Mouse (Mus musculus) embryonic facial prominence, embryonic 11.5 days (tissue): Measurements from ENCODE around the gene Bcar3. TPM values are rescaled to one million over a fixed set of nuclear protein-coding genes. Genes with fewer than 3 reads are reported as not detected.

Experiments used
- ATAC-seq: fragments of 200-750 bp; cut with Nextera tagmentation; replicated peaks from 2 replicates; pipeline ENCODE4 v1.8.0; 2017; ENCODE audit warnings: low read depth; ENCODE audit not compliant: insufficient number of reproducible peaks, low FRiP score, low TSS enrichment
- DNase-seq: peaks from one replicate; pipeline ENCODE4 v3.0.0-alpha.2; 2015; ENCODE audit warnings: low spot score
- H3K27ac ChIP-seq: fragments of 300-500 bp; sonication (generic); replicated peaks from 2 replicates; pipeline ENCODE4 v1.5.1; 2014; ENCODE audit warnings: mild to moderate bottlenecking, low read depth, low read length, control low read depth
- H3K27me3 ChIP-seq: fragments of 300-500 bp; sonication (generic); 2 replicates; pipeline ENCODE4 v1.6.1; 2014; ENCODE audit warnings: mild to moderate bottlenecking, low read length, moderate library complexity, mixed read lengths; ENCODE audit not compliant: control insufficient read depth, insufficient read depth
- H3K36me3 ChIP-seq: fragments of 300-500 bp; sonication (generic); replicated peaks from 2 replicates; pipeline ENCODE4 v1.6.1; 2014; ENCODE audit warnings: low read depth, mild to moderate bottlenecking, low read length, moderate library complexity, mixed read lengths; ENCODE audit not compliant: control insufficient read depth, insufficient read depth
- H3K4me1 ChIP-seq: fragments of 300-500 bp; sonication (generic); 2 replicates; pipeline ENCODE4 v1.6.1; 2014; ENCODE audit warnings: low read length, mixed read lengths; ENCODE audit not compliant: control insufficient read depth, insufficient read depth
- H3K4me2 ChIP-seq: fragments of 300-500 bp; sonication (generic); 2 replicates; pipeline ENCODE4 v1.6.1; 2014; ENCODE audit warnings: low read depth, mild to moderate bottlenecking, control low read depth, low read length, moderate library complexity
- H3K4me3 ChIP-seq: fragments of 300-500 bp; sonication (generic); 2 replicates; pipeline ENCODE4 v1.5.1; 2014; ENCODE audit warnings: low read depth, low read length, control low read depth
- H3K9ac ChIP-seq: fragments of 300-500 bp; sonication (generic); replicated peaks from 2 replicates; pipeline ENCODE4 v1.6.1; 2014; ENCODE audit warnings: mild to moderate bottlenecking, control low read depth, low read length
- H3K9me3 ChIP-seq: fragments of 300-500 bp; sonication (generic); replicated peaks from 2 replicates; pipeline ENCODE4 v1.6.1; 2016; ENCODE audit warnings: mild to moderate bottlenecking, low read length, inconsistent platforms, mixed read lengths; ENCODE audit not compliant: control insufficient read depth
- WGBS: fragments of 180-500 bp; shearing (Covaris S2); extraction: QIAGEN DNeasy Blood & Tissue Kit; methylation state at CpG from one replicate; pipeline ENCODE4 v1.1.7; 2014; 5-methylcytosine and 5-hydroxymethylcytosine counted together
- polyA plus RNA-seq: library from polyadenylated mRNA; unstranded; fragments of >200 nt; fragmentation: Nextera tagmentation; extraction: Ambion mirVana; gene quantifications from 2 replicates; pipeline ENCODE4 v1.2.1, GENCODE M21; 2014

Gene Bcar3
- polyA plus RNA-seq, 1 experiment from 2014 or later = 8.4 TPM

DNA sequence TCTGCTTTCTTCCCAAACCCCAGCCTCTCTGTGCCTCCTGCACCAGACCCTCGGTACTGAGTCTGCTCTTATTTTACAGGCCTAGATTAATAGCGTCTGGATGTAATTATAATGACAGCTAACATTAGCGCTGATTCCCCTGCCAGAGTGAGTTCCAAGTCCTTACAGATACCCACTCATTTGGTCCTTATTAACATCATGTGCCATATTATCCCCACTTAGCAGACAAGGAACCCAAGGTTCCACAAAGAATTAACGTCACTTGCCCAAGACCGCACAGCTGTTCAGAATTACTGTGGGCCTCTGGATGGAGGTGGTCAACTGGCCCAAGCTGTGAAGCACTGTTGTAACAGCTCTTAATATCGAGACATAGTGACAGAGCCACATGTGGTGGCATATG is 205.7 kb downstream of the Bcar3 start:
- ATAC-seq (peak; percentile 42; the same call in 1 of the 2 replicates), DNase-seq (peak; percentile 71)
- Histone ChIP-seq H3K9me3 (no peaks in the 10 kb centered on the region), H3K9ac (no peak overlapping the region), H3K27ac (no peak overlapping the region), H3K36me3 (no peaks in the 10 kb centered on the region), H3K4me3 (no peak overlapping the region), H3K27me3 (no peaks in the 10 kb centered on the region), H3K4me2 (no peak overlapping the region), H3K4me1 (no peaks in the 10 kb centered on the region)
- 39% methylated on average over 6 of the region's 6 CpGs for WGBS

- WGBS = 89% methylated on average over 9 of the region's 9 CpGs
These were observed 207.0 kb downstream of the Bcar3 start for GRCm38 (mm10) chr3:122500929-122501328.

DNA sequence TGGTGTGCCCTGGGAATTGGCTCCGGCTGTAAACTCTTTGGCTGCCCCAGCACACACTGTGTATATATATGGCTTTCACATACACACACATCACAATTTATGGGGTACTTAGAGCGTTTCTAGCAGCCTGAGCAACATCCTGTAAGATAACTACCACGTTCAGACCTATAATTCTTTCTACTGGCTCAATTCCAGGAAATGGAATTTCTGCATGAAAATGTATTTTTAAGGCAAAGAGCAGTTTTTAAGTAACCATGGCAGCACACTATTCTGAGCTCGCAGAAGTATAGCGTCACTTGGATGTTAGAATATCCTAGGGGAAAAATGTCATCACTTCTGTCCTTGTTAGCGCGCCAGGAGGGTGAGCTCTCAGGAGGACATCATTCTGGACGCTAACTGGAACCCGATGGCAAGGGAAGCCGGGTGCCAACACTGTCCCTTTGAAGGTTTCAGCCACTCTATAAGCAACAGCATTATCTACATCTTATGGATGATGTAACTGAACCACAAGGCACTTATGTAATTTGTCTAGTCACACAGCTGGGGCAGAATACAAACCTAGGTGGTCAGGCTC is 212.5 kb downstream of the Bcar3 start:
- H3K27ac ChIP-seq = no peak overlapping the region
- H3K4me2 ChIP-seq = no peak overlapping the region
- WGBS = 79% methylated on average over 10 of the region's 10 CpGs

More at GRCm38 (mm10) chr3:122500929-122501328, 207.0 kb downstream of the Bcar3 start:
- DNase-seq (no peak), ATAC-seq (no peak)
- H3K9me3 ChIP-seq = no peaks in the 10 kb centered on the region
- no peak overlapping the region for H3K9ac ChIP-seq
- no peaks in the 10 kb centered on the region for H3K36me3 ChIP-seq
- no peaks in the 10 kb centered on the region for H3K4me1 ChIP-seq
- H3K4me2 ChIP-seq = no peak overlapping the region
- H3K27ac ChIP-seq = no peak overlapping the region
- no peak overlapping the region for H3K4me3 ChIP-seq
- no peaks in the 10 kb centered on the region; the same call in 1 of the 2 replicates for H3K27me3 ChIP-seq

GRCm38 (mm10) chr3:122507826-122508225 is 213.9 kb downstream of the Bcar3 start:
- Histone ChIP-seq H3K27me3 (no peaks in the 10 kb centered on the region; the same call in 1 of the 2 replicates), H3K9ac (no peak overlapping the region), H3K9me3 (no peaks in the 10 kb centered on the region), H3K36me3 (no peaks in the 10 kb centered on the region), H3K4me3 (no peak overlapping the region), H3K4me1 (0 out of 2 replicates have a peak, but pooled peaks cover 2% of the 10 kb centered on the region), H3K4me2 (no peak overlapping the region), H3K27ac (no peak overlapping the region)
- no peak for ATAC-seq
- DNase-seq = no peak
- 91% methylated on average over 14 of the region's 14 CpGs for WGBS

More for the DNA sequence above, 212.5 kb downstream of the Bcar3 start:
- ATAC-seq (no peak), DNase-seq (no peak)
- H3K9ac ChIP-seq = no peak overlapping the region
- H3K4me3 ChIP-seq = no peak overlapping the region
- H3K9me3 ChIP-seq = no peaks in the 10 kb centered on the region
- H3K27me3 ChIP-seq = no peaks in the 10 kb centered on the region; the same call in 1 of the 2 replicates
- H3K36me3 ChIP-seq = no peaks in the 10 kb centered on the region
- 0 out of 2 replicates have a peak, but pooled peaks cover 2% of the 10 kb centered on the region for H3K4me1 ChIP-seq

- 0 out of 2 replicates have a peak, but pooled peaks cover 2% of the 10 kb centered on the region for H3K4me1 ChIP-seq
- H3K9me3 ChIP-seq = no peaks in the 10 kb centered on the region
- peak; percentile 82 for DNase-seq
- no peak overlapping the region for H3K27ac ChIP-seq
- no peaks in the 10 kb centered on the region; the same call in 1 of the 2 replicates for H3K27me3 ChIP-seq
- no peak overlapping the region for H3K4me3 ChIP-seq
- 21% methylated on average over 5 of the region's 5 CpGs for WGBS
- H3K9ac ChIP-seq = no peak overlapping the region; the same call in 1 of the 2 replicates
- ATAC-seq = peak; percentile 69
- no peaks in the 10 kb centered on the region for H3K36me3 ChIP-seq
- no peak overlapping the region for H3K4me2 ChIP-seq
These were observed 215.1 kb downstream of the Bcar3 start for GRCm38 (mm10) chr3:122509084-122509483.

DNA sequence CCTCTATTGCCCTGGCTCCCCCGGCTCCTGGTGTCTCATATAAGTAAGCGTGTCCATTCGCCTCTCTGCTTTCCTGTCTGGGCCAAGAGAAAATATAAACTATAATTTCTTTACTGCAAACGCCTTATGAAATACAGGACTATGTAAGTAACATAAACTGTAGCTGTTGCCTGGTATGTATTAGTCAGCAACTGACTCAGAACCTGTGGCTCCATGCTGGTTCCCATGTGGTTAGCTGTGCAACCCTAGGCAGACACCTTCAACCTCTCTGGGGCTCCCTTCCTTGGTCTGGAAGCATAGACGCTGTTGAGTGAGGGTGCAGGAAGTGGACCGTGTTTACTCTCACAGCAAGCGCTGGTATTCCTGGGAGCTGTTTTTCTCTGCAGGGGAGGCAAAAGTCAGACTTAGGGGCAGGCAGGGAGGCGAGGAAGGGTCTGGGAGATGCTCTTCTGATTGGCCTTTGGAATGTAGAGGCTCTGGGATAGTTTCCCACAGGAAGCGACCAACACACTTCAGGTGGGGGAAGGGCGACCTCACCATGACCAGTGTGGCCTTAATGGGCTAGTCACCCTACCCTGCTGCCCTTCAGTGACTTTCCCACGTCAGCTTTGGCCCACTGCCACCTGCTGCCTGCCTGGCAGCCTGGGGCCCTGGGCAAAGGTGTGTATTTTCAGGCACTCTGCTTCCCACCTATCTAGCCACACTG is 215.8 kb downstream of the Bcar3 start:
- no peak overlapping the region for H3K4me3 ChIP-seq
- H3K9ac ChIP-seq = no peak overlapping the region
- no peak overlapping the region for H3K4me2 ChIP-seq
- no peaks in the 10 kb centered on the region; the same call in 1 of the 2 replicates for H3K27me3 ChIP-seq
- WGBS = 47% methylated on average over 11 of the region's 11 CpGs
- H3K27ac ChIP-seq = no peak overlapping the region
- no peak for ATAC-seq
- no peaks in the 10 kb centered on the region for H3K9me3 ChIP-seq
- no peaks in the 10 kb centered on the region for H3K36me3 ChIP-seq
- no peak for DNase-seq
- H3K4me1 ChIP-seq = 0 out of 2 replicates have a peak, but pooled peaks cover 2% of the 10 kb centered on the region

- DNase-seq (no peak), ATAC-seq (no peak)
- 0 out of 2 replicates have a peak, but pooled peaks cover 2% of the 10 kb centered on the region for H3K4me1 ChIP-seq
- no peaks in the 10 kb centered on the region for H3K27me3 ChIP-seq
- no peaks in the 10 kb centered on the region for H3K36me3 ChIP-seq
- no peak overlapping the region for H3K9ac ChIP-seq
- H3K4me3 ChIP-seq = no peak overlapping the region
- H3K9me3 ChIP-seq = no peaks in the 10 kb centered on the region
- H3K4me2 ChIP-seq = no peak overlapping the region
- WGBS = 79% methylated on average over 14 of the region's 14 CpGs
- H3K27ac ChIP-seq = no peak overlapping the region
These were observed 216.4 kb downstream of the Bcar3 start for GRCm38 (mm10) chr3:122510240-122510750.

GRCm38 (mm10) chr3:122510932-122511331 is 217.0 kb downstream of the Bcar3 start:
- no peaks in the 10 kb centered on the region for H3K9me3 ChIP-seq
- H3K4me1 ChIP-seq = 0 out of 2 replicates have a peak, but pooled peaks cover 2% of the 10 kb centered on the region
- DNase-seq = no peak
- no peaks in the 10 kb centered on the region for H3K27me3 ChIP-seq
- ATAC-seq = no peak
- H3K36me3 ChIP-seq = no peaks in the 10 kb centered on the region
- H3K9ac ChIP-seq = no peak overlapping the region
- H3K4me2 ChIP-seq = no peak overlapping the region
- no peak overlapping the region for H3K27ac ChIP-seq
- no peak overlapping the region for H3K4me3 ChIP-seq
- WGBS = 63% methylated on average over 10 of the region's 10 CpGs
